Mouse (Mus musculus): ENCODE data around the gene Tbc1d17.
A peak's percentile ranks its signal among the peaks of the same experiment; 100 is the strongest.

The Tbc1d17 gene

GRCm38 (mm10) chr7:44824872-44825271, 24.0 kb downstream of the Tbc1d17 start:
- DNase-seq (ENCODE audit: low spot score): peak; percentile 70

GRCm38 (mm10) chr7:44823409-44823808, 25.5 kb downstream of the Tbc1d17 start:
- DNase-seq (ENCODE audit: low spot score): no peak

GRCm38 (mm10) chr7:44821666-44822448, 27.0 kb downstream of the Tbc1d17 start:
- no peak for DNase-seq (ENCODE audit: low spot score)

- no peak for DNase-seq (ENCODE audit: low spot score)
Observed at GRCm38 (mm10) chr7:44820525-44820924, 28.4 kb downstream of the Tbc1d17 start.

- DNase-seq (ENCODE audit: low spot score): no peak
Observed at GRCm38 (mm10) chr7:44819863-44820262, 29.0 kb downstream of the Tbc1d17 start.

- no peak for DNase-seq (ENCODE audit: low spot score)
Observed at GRCm38 (mm10) chr7:44819391-44819790, 29.5 kb downstream of the Tbc1d17 start.

- DNase-seq (ENCODE audit: low spot score): peak; percentile 53
Observed at GRCm38 (mm10) chr7:44818751-44819235, 30.1 kb downstream of the Tbc1d17 start.

- DNase-seq (ENCODE audit: low spot score): no peak
Observed at GRCm38 (mm10) chr7:44818164-44818563, 30.7 kb downstream of the Tbc1d17 start.

- no peak for DNase-seq (ENCODE audit: low spot score)
Observed at GRCm38 (mm10) chr7:44817441-44817840, 31.4 kb downstream of the Tbc1d17 start.

- peak; percentile 71 for DNase-seq (ENCODE audit: low spot score)
Observed at GRCm38 (mm10) chr7:44816470-44817021, 32.3 kb downstream of the Tbc1d17 start, which contains the start of gene Atf5. Gene Atf5, minus strand, starts transcription at chr7:44816658.

- DNase-seq (ENCODE audit: low spot score): peak; percentile 99
Observed at GRCm38 (mm10) chr7:44815721-44816469, 33.0 kb downstream of the Tbc1d17 start, which contains the start of the genes Nup62 and Il4i1. Gene Nup62, plus strand, starts transcription at chr7:44816088. Gene Il4i1, plus strand, starts transcription at chr7:44816387.

GRCm38 (mm10) chr7:44814952-44815553, 33.8 kb downstream of the Tbc1d17 start:
- no peak for DNase-seq (ENCODE audit: low spot score)

- DNase-seq (ENCODE audit: low spot score): no peak
Observed at GRCm38 (mm10) chr7:44814423-44814822, 34.5 kb downstream of the Tbc1d17 start.

- no peak for DNase-seq (ENCODE audit: low spot score)
Observed at GRCm38 (mm10) chr7:44813985-44814384, 34.9 kb downstream of the Tbc1d17 start.

GRCm38 (mm10) chr7:44812651-44813325, 36.1 kb downstream of the Tbc1d17 start:
- DNase-seq (ENCODE audit: low spot score): no peak

- no peak for DNase-seq (ENCODE audit: low spot score)
Observed at GRCm38 (mm10) chr7:44810819-44811557, 37.9 kb downstream of the Tbc1d17 start.

- no peak for DNase-seq (ENCODE audit: low spot score)
Observed at GRCm38 (mm10) chr7:44810365-44810764, 38.5 kb downstream of the Tbc1d17 start.

- DNase-seq (ENCODE audit: low spot score): no peak
Observed at GRCm38 (mm10) chr7:44809466-44809865, 39.4 kb downstream of the Tbc1d17 start.

- DNase-seq (ENCODE audit: low spot score): no peak
Observed at GRCm38 (mm10) chr7:44808927-44809326, 40.0 kb downstream of the Tbc1d17 start.

GRCm38 (mm10) chr7:44792781-44793180, 56.1 kb downstream of the Tbc1d17 start:
- DNase-seq (ENCODE audit: low spot score): no peak

GRCm38 (mm10) chr7:44790066-44790465, 58.8 kb downstream of the Tbc1d17 start:
- no peak for DNase-seq (ENCODE audit: low spot score)
